Mouse (Mus musculus) embryonic facial prominence, embryonic 10.5 days (tissue): ENCODE measurements around the gene Fibp. TPM values are rescaled to one million over a fixed set of nuclear protein-coding genes. Genes with fewer than 3 reads are reported as not detected.

Source experiments
- DNase-seq: peaks from one replicate; pipeline ENCODE4 v3.0.0-alpha.2; 2017; ENCODE audit warnings: low spot score
- H3K27ac ChIP-seq: fragments of 300-500 bp; sonication (generic); replicated peaks from 2 replicates; pipeline ENCODE4 v1.5.1; 2016; ENCODE audit warnings: mild to moderate bottlenecking
- H3K27me3 ChIP-seq: fragments of 300-500 bp; sonication (generic); replicated peaks from 2 replicates; pipeline ENCODE4 v1.6.1; 2016; ENCODE audit warnings: low read depth, mild to moderate bottlenecking; ENCODE audit not compliant: poor library complexity, severe bottlenecking
- H3K36me3 ChIP-seq: fragments of 300-500 bp; sonication (generic); replicated peaks from 2 replicates; pipeline ENCODE4 v1.6.1; 2016; ENCODE audit warnings: mild to moderate bottlenecking, moderate library complexity
- H3K4me1 ChIP-seq: fragments of 300-500 bp; sonication (generic); 2 replicates; pipeline ENCODE4 v1.6.1; 2016
- H3K4me3 ChIP-seq: fragments of 300-500 bp; sonication (generic); 2 replicates; pipeline ENCODE4 v1.5.1; 2016; ENCODE audit warnings: mild to moderate bottlenecking, moderate library complexity
- H3K9me3 ChIP-seq: fragments of 300-500 bp; sonication (generic); 2 replicates; pipeline ENCODE4 v1.6.1; 2016; ENCODE audit warnings: mild to moderate bottlenecking
- WGBS: fragments of 180-500 bp; shearing (Covaris S2); methylation state at CpG from one replicate; pipeline ENCODE4 v1.1.7; 2016; 5-methylcytosine and 5-hydroxymethylcytosine counted together
- polyA plus RNA-seq: library from polyadenylated mRNA; unstranded; fragments of >200 nt; fragmentation: Nextera tagmentation; extraction: Ambion mirVana; gene quantifications from 2 replicates; pipeline ENCODE4 v1.2.1, GENCODE M21; 2016

Gene Fibp
- polyA plus RNA-seq, 1 experiment from 2014 or later: 109 TPM

DNA sequence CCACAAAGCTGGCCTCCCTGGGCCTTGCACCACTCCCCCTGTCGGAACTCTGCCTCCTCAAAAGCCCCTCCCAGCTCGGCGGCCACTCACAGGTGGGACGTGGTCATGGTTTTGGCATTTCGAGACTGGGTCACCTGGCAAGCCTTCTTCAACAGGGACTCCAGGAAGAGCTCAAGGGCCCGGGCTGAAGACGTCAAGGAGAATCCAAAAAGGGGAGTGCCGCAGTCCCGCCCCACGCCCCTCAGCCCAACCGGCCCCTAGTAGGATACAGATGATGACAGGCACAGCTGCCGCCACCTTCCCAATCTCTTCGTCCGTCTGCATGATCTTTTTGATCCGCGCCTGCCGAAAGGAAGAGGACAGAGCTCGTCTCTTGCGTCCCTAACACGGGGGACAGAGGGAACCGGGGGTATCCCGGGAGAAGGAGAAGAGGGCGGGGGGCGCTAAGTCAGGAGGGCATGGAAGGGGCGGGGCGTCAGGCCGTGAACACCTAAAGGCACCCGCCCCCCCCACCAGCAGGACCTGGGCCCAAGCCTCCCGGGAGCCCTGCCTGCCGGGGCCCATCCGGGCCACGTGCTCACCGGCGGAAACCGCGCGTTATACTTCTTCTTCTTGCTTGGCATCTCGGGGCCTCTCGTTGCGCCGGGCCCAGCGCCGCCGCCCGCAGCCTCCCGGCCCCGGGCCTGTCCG, 36.2 kb upstream of the Fibp start:
- H3K27ac ChIP-seq: peak overlapping the region; percentile 97
- H3K27me3 ChIP-seq: no peaks in the 10 kb centered on the region
- H3K36me3 ChIP-seq: peaks cover 74% of the 10 kb centered on the region
- peak overlapping the region; percentile 89 for H3K4me3 ChIP-seq
- no peaks in the 10 kb centered on the region for H3K9me3 ChIP-seq
- WGBS: under 1% methylated on average over 48 of the region's 48 CpGs
- H3K4me1 ChIP-seq: peaks cover 38% of the 10 kb centered on the region
- no peak for DNase-seq

GRCm38 (mm10) chr19:5424782-5425741, 35.4 kb upstream of the Fibp start, which contains the start of the genes Drap1 and AI837181:
Drap1 (minus strand) TSS chr19:5424979.
AI837181 (plus strand) TSS chr19:5425144.
- peak within 1 kb of the TSS; percentile 89 for H3K4me3 ChIP-seq
- WGBS: under 1% methylated on average over 76 of the region's 87 CpGs
- DNase-seq: peak; percentile 99
- peaks cover 38% of the 10 kb centered on the region for H3K4me1 ChIP-seq
- peaks cover 67% of the 10 kb centered on the region for H3K36me3 ChIP-seq
- no peaks in the 10 kb centered on the region for H3K9me3 ChIP-seq
- H3K27me3 ChIP-seq: no peaks in the 10 kb centered on the region
- peak within 1 kb of the TSS; percentile 97 for H3K27ac ChIP-seq

GRCm38 (mm10) chr19:5425906-5426565, 34.4 kb upstream of the Fibp start:
- peak overlapping the region; percentile 89 for H3K4me3 ChIP-seq
- peak overlapping the region; percentile 97 for H3K27ac ChIP-seq
- H3K36me3 ChIP-seq: peaks cover 58% of the 10 kb centered on the region
- H3K27me3 ChIP-seq: no peaks in the 10 kb centered on the region
- peaks cover 38% of the 10 kb centered on the region for H3K4me1 ChIP-seq
- 92% methylated on average over 18 of the region's 18 CpGs for WGBS
- no peak for DNase-seq
- no peaks in the 10 kb centered on the region for H3K9me3 ChIP-seq

- peak overlapping the region; percentile 89; the same call in 1 of the 2 replicates for H3K4me3 ChIP-seq
These were observed 33.6 kb upstream of the Fibp start for GRCm38 (mm10) chr19:5426640-5427290.

DNA sequence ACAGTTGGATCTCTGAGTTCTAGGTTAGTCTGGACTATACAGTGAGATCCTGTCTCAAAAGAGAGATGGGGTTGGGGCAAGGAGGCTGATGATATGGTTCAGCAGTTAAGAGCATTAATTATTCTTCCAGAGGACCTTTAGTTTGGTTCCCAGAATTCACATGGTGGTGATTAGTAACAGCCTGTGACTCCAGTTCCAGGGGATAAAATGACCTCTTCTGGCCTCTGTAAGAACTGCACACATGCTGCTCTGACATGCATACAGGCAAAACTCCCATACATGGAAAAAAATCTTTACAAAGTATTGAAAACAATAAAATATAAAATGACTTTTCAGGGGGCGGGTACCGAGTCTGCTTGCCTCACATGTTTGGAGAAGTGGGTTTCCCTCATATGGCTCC, 32.3 kb upstream of the Fibp start:
- no peaks in the 10 kb centered on the region for H3K27me3 ChIP-seq
- no peak for DNase-seq
- 90% methylated on average over 2 of the region's 2 CpGs for WGBS

More at GRCm38 (mm10) chr19:5426640-5427290, 33.6 kb upstream of the Fibp start:
- Histone ChIP-seq H3K9me3 (no peaks in the 10 kb centered on the region), H3K4me1 (peaks cover 43% of the 10 kb centered on the region), H3K27ac (peak overlapping the region; percentile 97; the same call in 1 of the 2 replicates), H3K27me3 (no peaks in the 10 kb centered on the region), H3K36me3 (peaks cover 50% of the 10 kb centered on the region)
- 92% methylated on average over 13 of the region's 13 CpGs for whole genome bisulfite sequencing
- DNase-seq: no peak

GRCm38 (mm10) chr19:5429219-5429618, 31.2 kb upstream of the Fibp start:
- Histone ChIP-seq H3K36me3 (peaks cover 31% of the 10 kb centered on the region), H3K9me3 (no peaks in the 10 kb centered on the region), H3K27me3 (no peaks in the 10 kb centered on the region), H3K27ac (no peak overlapping the region), H3K4me3 (no peak overlapping the region), H3K4me1 (peaks cover 41% of the 10 kb centered on the region)
- 87% methylated on average over 4 of the region's 4 CpGs for WGBS
- no peak for DNase-seq

More for the DNA sequence above, 32.3 kb upstream of the Fibp start:
- Histone ChIP-seq H3K4me3 (no peak overlapping the region), H3K27ac (no peak overlapping the region), H3K4me1 (peaks cover 41% of the 10 kb centered on the region), H3K36me3 (peaks cover 37% of the 10 kb centered on the region), H3K9me3 (no peaks in the 10 kb centered on the region)

DNA sequence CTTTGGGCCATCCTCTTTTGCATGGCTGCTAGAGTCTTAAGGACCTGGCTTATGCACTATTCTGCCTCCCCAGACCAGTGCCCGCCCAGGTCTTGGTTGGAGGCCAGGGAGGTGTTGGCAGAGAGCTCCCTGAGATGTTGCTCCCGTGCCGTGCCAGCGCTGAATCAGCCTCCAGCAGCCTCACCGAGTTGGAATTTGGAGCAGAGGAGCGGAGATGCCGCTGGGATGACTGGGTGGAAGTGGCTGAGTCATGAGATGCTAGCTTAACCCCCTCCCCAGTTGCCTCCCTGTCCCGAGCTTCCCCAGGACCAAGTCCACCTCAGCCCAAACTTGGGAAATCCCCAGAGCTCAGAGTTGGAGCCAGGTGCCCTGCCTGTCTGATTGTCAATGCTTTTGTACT, 30.6 kb upstream of the Fibp start:
- no peak overlapping the region for H3K4me3 ChIP-seq
- H3K36me3 ChIP-seq: peaks cover 31% of the 10 kb centered on the region
- DNase-seq: no peak
- H3K9me3 ChIP-seq: no peaks in the 10 kb centered on the region
- H3K4me1 ChIP-seq: peaks cover 47% of the 10 kb centered on the region
- no peak overlapping the region for H3K27ac ChIP-seq
- H3K27me3 ChIP-seq: no peaks in the 10 kb centered on the region
- 73% methylated on average over 8 of the region's 8 CpGs for WGBS

DNA sequence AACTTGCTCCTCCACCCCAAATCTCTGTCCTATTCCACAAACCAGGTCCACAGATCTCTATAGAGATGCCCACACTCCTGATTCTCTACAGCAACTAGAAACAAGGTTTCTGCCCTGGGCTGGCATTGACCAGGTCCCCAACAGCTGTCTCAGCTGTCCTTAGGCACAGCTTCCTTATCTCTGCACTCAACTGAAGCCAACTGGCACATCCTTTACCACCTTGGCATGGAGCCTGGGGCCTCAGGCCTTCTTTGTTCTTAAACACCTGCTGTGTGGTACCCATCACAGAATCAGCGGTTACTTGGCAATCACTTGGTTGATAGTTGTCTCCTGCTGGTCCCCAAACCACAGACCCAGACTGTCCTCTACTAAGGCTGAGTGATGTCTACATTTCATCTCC, 30.0 kb upstream of the Fibp start:
- Histone ChIP-seq H3K27ac (no peak overlapping the region), H3K27me3 (no peaks in the 10 kb centered on the region), H3K4me3 (no peak overlapping the region), H3K36me3 (peaks cover 31% of the 10 kb centered on the region), H3K9me3 (no peaks in the 10 kb centered on the region), H3K4me1 (peaks cover 49% of the 10 kb centered on the region)
- no peak for DNase-seq
- 89% methylated on average over 1 of the region's 1 CpGs for WGBS

- peaks cover 20% of the 10 kb centered on the region for H3K36me3 ChIP-seq
- H3K4me3 ChIP-seq: no peak overlapping the region
- no peak for DNase-seq
- no peaks in the 10 kb centered on the region for H3K9me3 ChIP-seq
- H3K27me3 ChIP-seq: 0 out of 2 replicates have a peak, but pooled peaks cover 2% of the 10 kb centered on the region
- H3K4me1 ChIP-seq: peaks cover 35% of the 10 kb centered on the region
- 78% methylated on average over 4 of the region's 4 CpGs for WGBS
- no peak overlapping the region for H3K27ac ChIP-seq
These were observed 28.4 kb upstream of the Fibp start for GRCm38 (mm10) chr19:5431911-5432464.

- H3K27me3 ChIP-seq: peaks cover 7% of the 10 kb centered on the region; the same call in 1 of the 2 replicates
- peaks cover 11% of the 10 kb centered on the region for H3K36me3 ChIP-seq
- peak overlapping the region; percentile 53 for H3K4me3 ChIP-seq
- no peaks in the 10 kb centered on the region for H3K9me3 ChIP-seq
- H3K4me1 ChIP-seq: peaks cover 30% of the 10 kb centered on the region
- WGBS: 11% methylated on average over 16 of the region's 16 CpGs
- peak; percentile 65 for DNase-seq
- peak overlapping the region; percentile 84 for H3K27ac ChIP-seq
These were observed 27.2 kb upstream of the Fibp start for GRCm38 (mm10) chr19:5432992-5433852.

GRCm38 (mm10) chr19:5433951-5434350, 26.5 kb upstream of the Fibp start:
- Histone ChIP-seq H3K4me3 (peak overlapping the region; percentile 53), H3K4me1 (peaks cover 30% of the 10 kb centered on the region), H3K27ac (peak overlapping the region; percentile 84), H3K27me3 (peaks cover 7% of the 10 kb centered on the region; the same call in 1 of the 2 replicates), H3K9me3 (no peaks in the 10 kb centered on the region), H3K36me3 (peaks cover 3% of the 10 kb centered on the region; the same call in 1 of the 2 replicates)
- 70% methylated on average over 7 of the region's 7 CpGs for WGBS
- no peak for DNase-seq
